Mouse (Mus musculus): Measurements from ENCODE around the gene Cfap61. TPM values are rescaled to one million over a fixed set of nuclear protein-coding genes. Genes with fewer than 3 reads are reported as not detected.

Cfap61 gene
- polyA plus RNA-seq, 1 experiment from 2014 or later, result not detected

- 54% methylated on average over 8 of the region's 8 CpGs for WGBS (ENCODE audit: insufficient replicate concordance)
- no peak overlapping the region for H3K9ac ChIP-seq (ENCODE audit: low read depth, low read length)
- H3K4me1 ChIP-seq (ENCODE audit: control insufficient read depth, low read depth, low read length), result no peaks in the 10 kb centered on the region
- no peaks in the 10 kb centered on the region for H3K9me3 ChIP-seq (replicated peaks; ENCODE audit: control insufficient read depth, low read length)
- H3K27me3 ChIP-seq (ENCODE audit: control insufficient read depth, insufficient read depth, low read depth, low read length), result no peaks in the 10 kb centered on the region
- ATAC-seq (ENCODE audit: low read depth), result no peak
- no peak overlapping the region for H3K4me2 ChIP-seq (ENCODE audit: low read depth, low read length)
- H3K27ac ChIP-seq (ENCODE audit: low read length), result no peak overlapping the region
- H3K36me3 ChIP-seq (ENCODE audit: control insufficient read depth, insufficient read depth), result no peaks in the 10 kb centered on the region
- no peak overlapping the region for H3K4me3 ChIP-seq (ENCODE audit: low read depth, low read length)
Observed at GRCm38 (mm10) chr2:146015341-146016186, 81.0 kb downstream of the Cfap61 start.

- Histone ChIP-seq H3K27me3 (ENCODE audit: control insufficient read depth, insufficient read depth, low read depth, low read length) (no peaks in the 10 kb centered on the region), H3K4me1 (ENCODE audit: control insufficient read depth, low read depth, low read length) (no peaks in the 10 kb centered on the region), H3K9me3 (replicated peaks; ENCODE audit: control insufficient read depth, low read length) (no peaks in the 10 kb centered on the region), H3K4me3 (ENCODE audit: low read depth, low read length) (no peak overlapping the region), H3K4me2 (ENCODE audit: low read depth, low read length) (no peak overlapping the region), H3K9ac (ENCODE audit: low read depth, low read length) (no peak overlapping the region), H3K36me3 (ENCODE audit: control insufficient read depth, insufficient read depth) (no peaks in the 10 kb centered on the region), H3K27ac (ENCODE audit: low read length) (no peak overlapping the region)
- ATAC-seq (ENCODE audit: low read depth), result no peak
- 67% methylated on average over 6 of the region's 6 CpGs for WGBS (ENCODE audit: insufficient replicate concordance)
Observed at GRCm38 (mm10) chr2:146022846-146023245, 88.3 kb downstream of the Cfap61 start.

DNA sequence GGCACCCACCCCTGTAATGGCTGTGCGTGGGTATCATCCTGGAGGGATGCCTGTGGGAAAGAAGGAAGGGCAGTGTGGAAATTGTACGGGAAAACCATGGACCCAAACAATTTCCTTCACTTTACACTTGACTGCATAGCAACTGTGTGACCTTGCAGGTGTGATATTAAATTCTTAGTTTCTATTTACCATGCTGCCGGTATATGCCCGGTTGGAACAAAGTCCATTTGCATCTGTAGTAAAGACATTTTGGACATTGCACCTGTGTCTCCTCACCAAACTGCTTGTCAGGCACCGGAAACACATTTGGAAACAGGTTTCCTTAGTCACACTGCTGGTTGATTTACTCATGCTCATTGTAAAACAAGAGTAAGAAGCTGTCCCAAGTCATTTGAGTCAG lies 109.1 kb downstream of the Cfap61 start:
- WGBS (ENCODE audit: insufficient replicate concordance), result 72% methylated on average over 5 of the region's 5 CpGs
- H3K9ac ChIP-seq (ENCODE audit: low read depth, low read length), result no peak overlapping the region
- H3K4me2 ChIP-seq (ENCODE audit: low read depth, low read length), result no peak overlapping the region
- no peak overlapping the region for H3K27ac ChIP-seq (ENCODE audit: low read length)
- no peak overlapping the region for H3K4me3 ChIP-seq (ENCODE audit: low read depth, low read length)
- H3K4me1 ChIP-seq (ENCODE audit: control insufficient read depth, low read depth, low read length), result no peaks in the 10 kb centered on the region
- no peaks in the 10 kb centered on the region for H3K9me3 ChIP-seq (replicated peaks; ENCODE audit: control insufficient read depth, low read length)
- no peaks in the 10 kb centered on the region for H3K36me3 ChIP-seq (ENCODE audit: control insufficient read depth, insufficient read depth)
- no peak for ATAC-seq (ENCODE audit: low read depth)
- no peaks in the 10 kb centered on the region for H3K27me3 ChIP-seq (ENCODE audit: control insufficient read depth, insufficient read depth, low read depth, low read length)

DNA sequence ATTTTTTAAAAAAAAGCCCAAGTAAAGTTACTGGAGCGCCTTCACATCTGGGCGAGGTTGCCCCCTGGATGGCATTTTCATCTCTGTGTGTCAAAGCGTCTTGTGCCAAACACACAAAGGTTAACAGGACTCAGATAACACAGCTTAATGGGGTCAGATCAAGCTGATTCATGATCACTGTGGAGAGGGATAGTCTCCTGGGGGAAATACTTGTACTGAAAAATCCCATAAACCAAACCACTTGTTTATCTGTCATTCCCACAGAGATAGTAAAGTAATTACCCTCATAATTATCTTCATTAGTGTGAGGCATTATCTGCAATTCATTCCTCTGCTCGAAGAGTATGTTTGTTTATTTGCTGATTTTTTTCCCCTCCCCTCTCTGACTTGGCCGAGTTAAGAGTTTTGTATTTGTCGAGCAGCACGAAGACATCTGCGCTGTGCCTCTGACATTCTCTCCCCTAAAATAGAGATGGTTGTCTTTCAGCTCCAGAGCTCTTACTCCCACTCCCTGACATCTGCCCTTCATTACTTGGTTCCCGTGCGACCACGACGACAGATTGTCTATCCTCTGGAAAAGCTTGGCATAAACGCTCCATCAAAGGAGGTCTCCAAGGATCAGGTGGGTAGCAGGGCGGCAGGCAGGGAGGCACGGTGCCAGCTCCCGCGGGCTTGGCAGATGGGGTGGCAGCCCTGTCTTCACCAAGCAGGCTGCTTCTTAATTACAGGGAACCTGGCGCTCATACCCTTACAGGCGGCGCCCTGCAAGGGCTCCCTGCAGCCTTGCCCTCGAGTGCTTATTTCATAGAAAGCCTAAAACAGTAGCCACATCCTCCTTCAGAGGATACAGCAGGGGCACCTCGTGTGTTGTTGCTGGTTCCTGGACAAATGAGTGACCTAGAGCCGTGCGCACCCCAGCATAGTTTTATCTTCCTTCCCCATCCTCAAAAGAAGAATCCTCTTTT lies 110.6 kb downstream of the Cfap61 start:
- 46% methylated on average over 24 of the region's 24 CpGs for WGBS (ENCODE audit: insufficient replicate concordance)
- Histone ChIP-seq H3K4me2 (ENCODE audit: low read depth, low read length) (no peak overlapping the region), H3K27me3 (ENCODE audit: control insufficient read depth, insufficient read depth, low read depth, low read length) (no peaks in the 10 kb centered on the region), H3K9me3 (replicated peaks; ENCODE audit: control insufficient read depth, low read length) (no peaks in the 10 kb centered on the region), H3K27ac (ENCODE audit: low read length) (no peak overlapping the region), H3K9ac (ENCODE audit: low read depth, low read length) (no peak overlapping the region), H3K4me1 (ENCODE audit: control insufficient read depth, low read depth, low read length) (no peaks in the 10 kb centered on the region), H3K36me3 (ENCODE audit: control insufficient read depth, insufficient read depth) (no peaks in the 10 kb centered on the region), H3K4me3 (ENCODE audit: low read depth, low read length) (no peak overlapping the region)
- ATAC-seq (ENCODE audit: low read depth), result no peak

- ATAC-seq (ENCODE audit: low read depth), result no peak
Observed at GRCm38 (mm10) chr2:146047691-146048090, 113.1 kb downstream of the Cfap61 start.

DNA sequence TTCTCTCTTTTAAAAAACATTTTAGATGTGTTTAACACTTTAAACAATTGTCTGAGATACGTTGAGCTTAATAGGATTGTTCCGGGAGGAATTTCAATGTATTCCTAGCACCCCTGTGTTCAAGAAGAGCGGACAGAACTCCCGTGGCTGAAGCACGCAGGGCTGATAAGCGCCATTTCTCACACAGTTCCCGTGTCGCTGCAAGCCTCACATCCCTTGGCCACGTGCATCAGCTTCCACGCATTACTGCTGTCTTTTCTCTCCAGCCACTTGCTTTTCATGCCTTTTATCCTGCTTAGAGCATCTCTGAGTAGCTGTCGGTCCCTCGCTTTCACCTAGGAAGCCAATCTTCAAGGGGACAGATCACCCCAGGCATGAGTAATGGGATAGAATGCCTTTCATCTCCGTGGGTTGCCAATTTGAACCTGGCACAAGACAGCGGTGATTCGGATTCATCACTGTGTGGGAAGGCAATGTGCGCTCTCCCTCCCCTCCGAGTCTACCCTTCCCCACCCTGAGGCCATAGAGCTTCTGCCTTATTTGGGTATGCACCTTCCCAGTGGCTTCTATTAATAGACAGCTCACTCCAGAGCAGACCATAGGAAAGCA lies 113.7 kb downstream of the Cfap61 start:
- H3K27me3 ChIP-seq (ENCODE audit: control insufficient read depth, insufficient read depth, low read depth, low read length), result no peaks in the 10 kb centered on the region
- no peaks in the 10 kb centered on the region for H3K36me3 ChIP-seq (ENCODE audit: control insufficient read depth, insufficient read depth)
- no peaks in the 10 kb centered on the region for H3K9me3 ChIP-seq (replicated peaks; ENCODE audit: control insufficient read depth, low read length)
- ATAC-seq (ENCODE audit: low read depth), result no peak
- H3K4me2 ChIP-seq (ENCODE audit: low read depth, low read length), result no peak overlapping the region
- H3K4me3 ChIP-seq (ENCODE audit: low read depth, low read length), result no peak overlapping the region
- H3K4me1 ChIP-seq (ENCODE audit: control insufficient read depth, low read depth, low read length), result no peaks in the 10 kb centered on the region
- no peak overlapping the region for H3K27ac ChIP-seq (ENCODE audit: low read length)
- H3K9ac ChIP-seq (ENCODE audit: low read depth, low read length), result no peak overlapping the region
- WGBS (ENCODE audit: insufficient replicate concordance), result 66% methylated on average over 17 of the region's 17 CpGs

More at GRCm38 (mm10) chr2:146047691-146048090, 113.1 kb downstream of the Cfap61 start:
- Histone ChIP-seq H3K36me3 (ENCODE audit: control insufficient read depth, insufficient read depth) (no peaks in the 10 kb centered on the region), H3K9me3 (replicated peaks; ENCODE audit: control insufficient read depth, low read length) (no peaks in the 10 kb centered on the region), H3K4me1 (ENCODE audit: control insufficient read depth, low read depth, low read length) (no peaks in the 10 kb centered on the region), H3K4me2 (ENCODE audit: low read depth, low read length) (no peak overlapping the region), H3K4me3 (ENCODE audit: low read depth, low read length) (no peak overlapping the region), H3K27me3 (ENCODE audit: control insufficient read depth, insufficient read depth, low read depth, low read length) (no peaks in the 10 kb centered on the region), H3K27ac (ENCODE audit: low read length) (no peak overlapping the region), H3K9ac (ENCODE audit: low read depth, low read length) (no peak overlapping the region)
- 62% methylated on average over 4 of the region's 4 CpGs for WGBS (ENCODE audit: insufficient replicate concordance)

GRCm38 (mm10) chr2:146049339-146049738 lies 114.8 kb downstream of the Cfap61 start:
- no peaks in the 10 kb centered on the region for H3K4me1 ChIP-seq (ENCODE audit: control insufficient read depth, low read depth, low read length)
- 64% methylated on average over 5 of the region's 5 CpGs for WGBS (ENCODE audit: insufficient replicate concordance)
- no peak overlapping the region for H3K9ac ChIP-seq (ENCODE audit: low read depth, low read length)
- H3K4me2 ChIP-seq (ENCODE audit: low read depth, low read length), result no peak overlapping the region
- no peaks in the 10 kb centered on the region for H3K27me3 ChIP-seq (ENCODE audit: control insufficient read depth, insufficient read depth, low read depth, low read length)
- H3K9me3 ChIP-seq (replicated peaks; ENCODE audit: control insufficient read depth, low read length), result no peaks in the 10 kb centered on the region
- H3K27ac ChIP-seq (ENCODE audit: low read length), result no peak overlapping the region
- no peaks in the 10 kb centered on the region for H3K36me3 ChIP-seq (ENCODE audit: control insufficient read depth, insufficient read depth)
- ATAC-seq (ENCODE audit: low read depth), result no peak
- no peak overlapping the region for H3K4me3 ChIP-seq (ENCODE audit: low read depth, low read length)

DNA sequence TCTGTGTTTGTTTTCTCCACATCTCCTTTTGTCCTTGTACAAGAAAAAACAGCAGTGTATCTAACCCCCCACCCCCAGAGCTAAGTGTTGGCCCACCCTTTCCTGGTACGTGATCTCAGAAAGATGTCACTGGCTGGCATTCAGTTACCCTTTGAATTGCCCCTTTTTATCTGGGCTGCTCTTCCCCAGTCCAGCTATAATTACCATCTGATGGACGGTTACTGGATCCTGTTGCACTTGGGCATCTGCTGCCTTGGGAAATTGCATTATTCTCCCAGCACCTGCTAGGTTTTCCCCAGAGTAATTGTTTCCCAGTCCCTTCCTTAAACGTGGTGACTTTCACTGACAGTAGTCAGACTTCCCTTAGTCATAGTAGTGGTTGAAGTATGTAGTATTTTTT lies 115.5 kb downstream of the Cfap61 start:
- no peak overlapping the region for H3K4me2 ChIP-seq (ENCODE audit: low read depth, low read length)
- H3K36me3 ChIP-seq (ENCODE audit: control insufficient read depth, insufficient read depth), result no peaks in the 10 kb centered on the region
- WGBS (ENCODE audit: insufficient replicate concordance), result 35% methylated on average over 3 of the region's 3 CpGs
- no peak overlapping the region for H3K27ac ChIP-seq (ENCODE audit: low read length)
- H3K27me3 ChIP-seq (ENCODE audit: control insufficient read depth, insufficient read depth, low read depth, low read length), result no peaks in the 10 kb centered on the region
- no peak overlapping the region for H3K9ac ChIP-seq (ENCODE audit: low read depth, low read length)
- no peak for ATAC-seq (ENCODE audit: low read depth)
- no peaks in the 10 kb centered on the region for H3K9me3 ChIP-seq (replicated peaks; ENCODE audit: control insufficient read depth, low read length)
- H3K4me3 ChIP-seq (ENCODE audit: low read depth, low read length), result no peak overlapping the region
- no peaks in the 10 kb centered on the region for H3K4me1 ChIP-seq (ENCODE audit: control insufficient read depth, low read depth, low read length)
